Mouse (Mus musculus) spleen, adult 2 months (tissue): ENCODE results near the gene Slc25a22.

Experiments used
- CTCF ChIP-seq: fragments of 200-500 bp; IDR thresholded peaks from 2 replicates; pipeline ENCODE4 v1.5.1; 2011; ENCODE audit warnings: mild to moderate bottlenecking, inconsistent platforms; ENCODE audit not compliant: insufficient read depth, insufficient read length, insufficient replicate concordance; ENCODE audit errors: extremely low read depth
- POLR2A ChIP-seq: fragments of 200-500 bp; IDR thresholded peaks from 2 replicates; pipeline ENCODE4 v1.6.1; 2011; ENCODE audit warnings: low read depth, low read length, inconsistent platforms

- TF ChIP-seq CTCF (no peak), POLR2A (no peak)
Observed at GRCm38 (mm10) chr7:141474160-141474559, 36.5 kb upstream of the Slc25a22 start.
